Mouse (Mus musculus): Measurements from ENCODE around the gene Kif5a.

DNA sequence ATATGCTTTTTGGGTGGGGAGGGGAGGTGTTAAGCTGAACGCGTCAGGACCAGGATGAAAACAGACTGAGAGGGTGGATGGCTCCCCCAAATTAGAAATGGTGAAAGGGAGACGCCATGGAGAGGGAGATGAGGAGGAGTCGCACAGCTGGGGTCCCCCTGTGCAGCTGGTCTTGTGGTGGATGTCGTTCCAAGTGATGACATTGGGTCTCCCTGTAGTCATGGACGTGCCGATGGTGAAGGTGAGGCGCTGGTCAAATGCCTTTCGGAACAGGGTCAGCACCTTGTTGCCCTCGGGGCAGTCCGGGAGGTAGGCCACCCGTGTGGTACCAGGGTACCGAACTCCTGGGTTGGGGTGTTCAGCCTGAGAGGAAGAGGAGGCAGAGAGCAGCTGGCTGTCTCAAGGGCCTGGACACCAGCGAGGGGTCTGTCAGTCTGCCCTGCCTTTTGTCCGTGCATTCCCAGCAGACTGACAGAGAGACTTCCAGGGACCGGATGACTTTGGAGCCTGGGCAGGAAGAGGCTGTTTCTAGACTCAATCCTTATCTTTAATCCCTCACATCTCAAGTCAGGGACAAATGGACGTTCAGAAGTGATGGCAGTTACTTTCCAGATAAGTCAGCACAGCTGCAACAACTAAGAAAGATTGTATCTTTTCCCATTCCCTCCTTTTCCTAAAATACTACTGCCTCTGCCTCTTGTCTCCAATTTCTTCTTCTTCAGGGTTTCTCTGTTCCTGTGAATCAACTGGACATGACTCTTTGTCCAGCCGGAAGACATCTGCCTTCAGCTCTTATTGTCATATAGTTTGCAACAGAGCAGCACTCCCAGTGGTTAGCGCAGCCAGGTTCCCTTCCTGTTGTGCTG, 71.7 kb downstream of the Kif5a start:
- TF ChIP-seq MAFK (IDR thresholded peaks at IDR 0.05; ENCODE audit: insufficient read depth, low read depth, low read length): no peak
- no peak for TF ChIP-seq ZNF384 (IDR thresholded peaks at IDR 0.05; ENCODE audit: low read depth, low read length)
- no peak for TF ChIP-seq CHD2 (IDR thresholded peaks at IDR 0.05; ENCODE audit: low read depth, low read length)

Measured in ES-E14 (cell line).